Mouse (Mus musculus) C2C12 (cell line): ENCODE results near the gene Tmem129.

Experiments used
- CTCF ChIP-seq: IDR thresholded peaks from one replicate; pipeline ENCODE4 v1.5.1; 2011; ENCODE audit not compliant: control insufficient read depth, insufficient read depth, insufficient read length
- MYOG ChIP-seq: IDR thresholded peaks from one replicate; pipeline ENCODE4 v1.6.1; 2011; ENCODE audit not compliant: control insufficient read depth, insufficient read length; ENCODE audit errors: extremely low read depth
- USF1 ChIP-seq: IDR thresholded peaks from one replicate; pipeline ENCODE4 v1.6.1; 2011; ENCODE audit warnings: low read depth, mild to moderate bottlenecking, control low read depth, moderate library complexity

GRCm38 (mm10) chr5:33681044-33681443 lies 22.8 kb upstream of the Tmem129 start:
- TF ChIP-seq CTCF (no peak), USF1 (no peak), MYOG (no peak)
